Mouse (Mus musculus): Measurements from ENCODE around the gene 1110065P20Rik.

Gene 1110065P20Rik

GRCm38 (mm10) chr4:124850933-124851658 is at the start of gene 1110065P20Rik:
TSS of gene 1110065P20Rik (minus strand) at chr4:124851196.
- DNase-seq: peak; percentile 73

DNA sequence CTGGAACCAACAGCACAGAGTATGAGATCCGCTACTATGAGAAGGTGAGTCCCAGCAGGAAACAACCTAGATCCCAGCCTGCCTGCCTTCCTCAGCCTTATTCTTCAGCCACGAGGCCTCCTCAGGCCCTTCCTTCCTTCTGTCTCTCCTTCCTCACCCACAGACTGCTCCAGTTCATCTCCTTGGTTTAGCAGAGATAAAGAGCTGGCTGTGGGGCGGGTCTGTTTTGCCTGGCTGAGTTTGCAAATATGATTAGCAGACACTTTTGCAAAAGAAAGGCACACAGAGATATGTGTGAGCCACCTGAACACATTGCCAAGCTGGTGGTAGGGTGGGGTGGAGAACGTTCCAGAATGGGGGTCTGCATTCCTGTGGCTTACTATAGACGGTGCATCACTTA is 48.9 kb upstream of the 1110065P20Rik start:
- DNase-seq: no peak

DNA sequence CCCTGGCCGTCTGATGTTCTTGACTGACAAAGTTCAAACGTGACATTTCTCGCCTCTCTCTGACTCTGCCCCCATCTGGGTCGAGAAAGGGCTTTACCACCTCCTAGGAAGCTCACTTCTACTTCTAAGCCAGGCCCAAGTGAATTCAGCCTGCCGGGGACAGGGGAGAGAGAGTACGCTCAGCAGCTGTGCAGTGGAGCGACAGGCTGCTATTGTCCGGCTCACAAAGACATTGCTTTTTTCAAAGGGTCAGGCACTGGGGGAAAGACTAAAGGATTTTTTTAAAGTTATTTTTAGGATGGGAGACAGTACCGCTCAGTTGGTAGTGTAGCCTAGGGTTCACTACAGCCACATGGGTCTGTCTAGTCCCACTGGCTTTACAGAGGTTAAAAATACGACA is 47.4 kb upstream of the 1110065P20Rik start:
- DNase-seq: no peak

DNA sequence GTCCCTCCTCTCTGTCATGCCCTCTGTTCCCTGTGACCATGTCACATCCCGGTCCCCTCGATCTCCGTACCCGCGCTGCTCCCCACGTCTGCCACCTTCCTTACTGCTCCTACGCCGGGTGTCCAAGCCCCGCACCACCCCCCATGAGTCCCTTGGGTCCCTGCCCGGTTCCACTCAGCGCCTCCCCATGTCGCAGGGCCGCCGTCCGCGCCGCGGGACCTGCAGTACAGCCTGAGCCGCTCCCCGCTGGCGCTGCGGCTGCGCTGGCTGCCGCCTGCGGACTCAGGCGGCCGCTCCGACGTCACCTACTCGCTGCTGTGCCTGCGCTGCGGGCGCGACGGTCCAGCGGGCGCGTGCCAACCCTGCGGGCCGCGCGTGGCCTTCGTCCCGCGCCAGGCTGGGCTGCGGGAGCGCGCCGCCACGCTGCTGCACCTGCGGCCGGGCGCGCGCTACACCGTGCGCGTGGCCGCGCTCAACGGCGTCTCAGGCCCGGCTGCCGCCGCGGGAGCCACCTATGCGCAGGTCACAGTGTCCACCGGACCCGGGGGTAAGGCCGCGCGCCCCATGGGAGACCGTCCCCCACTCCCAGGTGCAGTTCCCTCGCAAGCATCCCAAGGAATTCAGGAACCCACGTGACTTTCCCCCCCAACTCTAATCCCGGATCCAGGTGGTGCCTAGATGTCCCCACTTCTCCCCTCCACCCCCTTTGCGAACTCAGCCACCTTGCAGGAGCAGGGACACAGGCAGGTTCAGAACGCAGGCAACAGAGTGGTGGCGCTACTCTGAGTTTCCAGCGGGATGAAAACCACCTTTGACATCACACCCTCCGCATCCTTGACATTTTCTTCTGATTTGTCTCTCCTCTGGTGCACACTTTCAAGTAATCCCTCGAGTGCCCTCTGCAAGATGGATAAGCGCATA is 43.8 kb upstream of the 1110065P20Rik start:
- DNase-seq: peak; percentile 76

- DNase-seq: peak; percentile 9
Measured at GRCm38 (mm10) chr4:124893769-124894168, 42.8 kb upstream of the 1110065P20Rik start.

GRCm38 (mm10) chr4:124890831-124891230 is 39.8 kb upstream of the 1110065P20Rik start:
- no peak for DNase-seq

GRCm38 (mm10) chr4:124889935-124890334 is 38.9 kb upstream of the 1110065P20Rik start:
- no peak for DNase-seq

GRCm38 (mm10) chr4:124888702-124889101 is 37.7 kb upstream of the 1110065P20Rik start:
- DNase-seq: no peak

GRCm38 (mm10) chr4:124882151-124882729 is 31.2 kb upstream of the 1110065P20Rik start:
- no peak for DNase-seq

- DNase-seq: no peak
Measured at GRCm38 (mm10) chr4:124881341-124881908, 30.4 kb upstream of the 1110065P20Rik start.

- no peak for DNase-seq
Measured at GRCm38 (mm10) chr4:124880599-124880998, 29.6 kb upstream of the 1110065P20Rik start, which contains the start of gene Epha10. TSS of gene Epha10 (plus strand) at chr4:124880899.

- DNase-seq: no peak
Measured at GRCm38 (mm10) chr4:124872719-124873118, 21.7 kb upstream of the 1110065P20Rik start.

DNA sequence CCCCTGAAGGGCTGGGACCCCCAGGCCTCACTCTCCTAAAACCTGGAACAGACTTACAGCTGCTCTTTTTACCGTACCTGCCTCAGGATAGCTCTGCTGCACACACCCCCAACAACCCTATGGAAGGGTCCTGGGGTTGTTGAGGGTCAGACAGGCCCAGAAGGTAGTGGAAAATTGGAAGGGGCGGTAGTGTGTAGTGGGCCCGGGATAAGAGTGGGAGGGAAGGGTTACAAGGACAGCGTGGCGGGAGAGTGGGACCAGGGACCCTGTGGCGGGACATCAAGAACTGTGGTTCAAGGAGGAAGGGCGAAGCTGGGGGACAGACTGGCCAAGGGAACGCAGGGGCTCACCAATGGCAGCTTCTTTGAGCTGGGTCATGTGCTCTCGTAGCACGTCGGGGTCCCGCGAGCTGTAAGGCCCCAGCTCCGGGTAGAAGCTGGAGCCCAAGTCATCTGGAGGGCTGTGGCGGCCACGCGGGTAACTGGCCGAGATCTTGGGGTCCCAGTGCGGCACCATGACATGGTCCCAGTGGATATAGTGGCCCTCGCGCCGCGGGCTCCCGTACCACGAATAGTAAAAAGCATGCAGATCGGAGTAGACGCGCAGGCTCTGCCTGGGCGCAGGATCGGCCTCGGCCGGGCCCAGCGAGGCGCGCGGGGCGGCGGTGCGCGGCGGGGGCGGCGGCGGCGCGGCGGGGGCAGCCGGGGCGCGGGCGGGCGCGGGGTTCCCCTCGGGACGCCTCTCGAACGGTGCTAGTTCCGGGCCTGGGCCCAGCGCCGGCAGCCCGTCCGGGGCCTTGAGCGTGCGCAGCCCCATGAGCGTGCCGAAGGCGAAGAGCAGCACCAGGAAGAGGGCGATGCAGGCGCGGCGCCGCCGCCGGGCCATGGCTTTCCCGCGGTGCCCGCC is 10.5 kb upstream of the 1110065P20Rik start, which contains the start of gene Maneal:
Maneal (minus strand) TSS at position 889 of the 906 bp plus-strand sequence.
- DNase-seq: no peak

GRCm38 (mm10) chr4:124860446-124860845 is 9.4 kb upstream of the 1110065P20Rik start:
- no peak for DNase-seq

DNA sequence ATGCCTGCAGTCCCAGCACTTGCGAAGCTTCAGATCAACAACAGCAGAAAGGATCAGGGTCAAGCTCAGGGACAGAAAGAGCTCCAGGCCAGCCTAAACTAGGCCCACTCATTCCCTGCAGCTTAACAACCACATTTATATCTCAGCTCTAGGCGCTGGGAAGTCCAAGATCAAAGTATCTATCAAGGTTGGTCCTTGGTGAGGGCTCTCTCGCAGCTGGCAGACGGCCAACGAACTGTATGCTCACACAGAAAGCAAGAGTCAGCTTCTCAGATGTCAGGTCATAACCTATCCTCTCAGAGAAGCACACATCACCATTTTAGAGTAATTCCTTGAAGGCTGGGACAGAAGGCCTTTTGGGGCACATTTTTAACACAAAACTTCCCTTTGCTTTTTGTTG is 7.4 kb upstream of the 1110065P20Rik start:
- no peak for DNase-seq

GRCm38 (mm10) chr4:124856294-124856693 is 5.3 kb upstream of the 1110065P20Rik start:
- DNase-seq: no peak

DNA sequence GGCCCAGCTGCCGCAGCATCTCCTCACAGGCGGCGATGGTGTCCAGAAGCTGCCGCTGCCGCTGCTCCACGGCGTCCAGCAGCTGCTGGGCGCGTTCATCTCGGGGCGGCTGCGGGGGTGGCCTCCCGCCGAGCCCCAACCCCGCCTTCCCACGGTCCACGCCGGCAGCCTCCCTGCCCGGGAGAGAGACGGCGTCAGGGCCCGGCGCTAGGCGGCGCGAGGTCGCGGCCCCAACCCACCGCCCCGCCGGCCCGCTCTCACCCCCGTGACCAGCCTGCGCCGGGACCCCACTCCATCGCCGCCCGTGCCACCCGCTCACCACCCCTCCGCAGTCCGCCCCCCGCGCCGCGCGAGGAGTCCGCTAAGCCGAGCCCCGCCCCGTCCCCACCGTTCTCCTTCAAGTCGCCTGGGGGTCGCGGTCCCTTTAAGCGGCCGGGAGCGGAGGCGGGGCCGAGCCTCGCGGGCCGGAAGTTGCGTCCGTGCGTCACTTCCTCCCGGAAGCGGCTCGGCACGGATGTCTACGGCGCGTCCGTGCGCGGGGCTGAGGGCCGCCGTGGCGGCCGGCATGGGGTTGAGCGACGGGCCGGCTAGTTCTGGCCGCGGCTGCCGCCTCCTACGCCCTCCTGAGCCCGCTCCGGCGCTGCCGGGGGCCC is 609 bp downstream of the 1110065P20Rik start, which contains the start of gene Yrdc:
Yrdc (plus strand) TSS at position 419 of the 653 bp plus-strand sequence.
- peak; percentile 92 for DNase-seq

GRCm38 (mm10) chr4:124849631-124850260 is 1.2 kb downstream of the 1110065P20Rik start:
- DNase-seq: peak; percentile 67

- peak; percentile 80 for DNase-seq
Measured at GRCm38 (mm10) chr4:124847573-124847972, 3.4 kb downstream of the 1110065P20Rik start.

DNA sequence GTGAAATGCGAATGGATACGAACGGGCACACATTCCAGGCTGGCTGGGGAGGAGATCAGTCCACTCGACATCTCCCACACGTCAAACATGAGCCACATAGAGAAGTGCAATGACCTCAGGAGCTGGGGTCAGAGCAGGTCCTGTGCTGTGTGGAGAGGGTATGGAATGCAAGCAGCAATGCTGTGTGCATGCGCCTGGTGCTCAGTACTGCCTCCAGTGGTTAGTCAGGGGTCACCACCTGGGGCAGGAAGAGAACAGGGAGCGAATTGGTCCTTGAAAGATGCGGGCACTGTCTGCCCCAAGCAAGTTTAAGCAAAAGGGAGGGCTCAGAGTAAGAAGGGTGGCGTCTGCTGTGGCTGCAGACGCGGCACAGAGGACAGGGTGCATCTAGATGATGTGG is 7.5 kb downstream of the 1110065P20Rik start:
- no peak for DNase-seq

- DNase-seq: no peak
Measured at GRCm38 (mm10) chr4:124840998-124841397, 10.0 kb downstream of the 1110065P20Rik start.
